28 mouse cellular contexts compared by ENCODE assay signal in the genomic region with DNA sequence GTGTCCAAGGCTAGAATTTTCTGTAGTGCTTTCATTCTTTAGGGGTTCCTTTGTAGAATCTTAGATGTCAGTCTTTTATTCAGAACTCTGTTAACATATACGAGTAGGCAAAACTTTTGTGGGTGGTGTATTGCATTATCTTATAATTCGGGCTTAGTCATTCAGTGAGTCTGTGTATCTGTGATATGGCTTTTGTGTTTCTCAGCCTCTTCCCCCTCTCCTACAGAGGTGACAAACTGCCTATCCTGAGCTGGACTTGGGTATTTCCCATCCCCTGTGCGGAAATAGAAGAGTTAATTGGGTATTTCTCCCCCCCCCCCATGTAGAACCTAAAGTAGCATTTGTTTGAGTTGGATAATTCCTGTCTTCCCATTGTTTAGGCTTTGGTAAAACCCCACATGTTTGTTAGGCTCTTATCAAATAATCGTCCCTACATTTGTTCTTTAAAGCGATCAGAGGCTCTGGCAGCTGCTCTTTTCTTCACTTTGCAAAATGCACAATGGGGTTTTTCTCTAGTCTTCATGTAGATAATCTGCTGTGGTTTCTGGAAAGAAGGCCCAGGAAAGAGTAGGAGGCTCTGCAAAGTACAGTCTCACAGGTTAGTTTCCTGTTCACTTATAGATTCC.
A peak's percentile ranks its signal among the peaks of the same experiment; 100 is the strongest.
DNase-seq lines count a peak whose midpoint lies in the region; ATAC-seq and TF ChIP-seq lines count a peak whose summit lies in the region.
"Had no signal": no experiment of that assay in that cellular context is flagged by ENCODE, and none has a peak within 500 bp of the region (broad histone marks: within the 10 kb centered on the region; RNA-seq: fewer than 3 reads in every experiment).

No protein-coding gene starts in this region.

- no peak overlapping the region for H3K4me3 ChIP-seq in liver, embryonic 14.5 days (ENCODE audit: insufficient read depth in 1 of 2, low read depth in 2 of 2, low read length in 2 of 2)
- no peak overlapping the region for H3K4me3 ChIP-seq in forebrain, postnatal 0 days (ENCODE audit: low read depth, low read length)
- H3K4me3 ChIP-seq: embryonic facial prominence, embryonic 10.5 days; embryonic facial prominence, embryonic 13.5 days; erythroblast, embryonic 14.5 days; forebrain, embryonic 12.5 days; gastrocnemius, adult 2 months; heart, embryonic 13.5 days; hindbrain, embryonic 15.5 days had no signal

- H3K9me3 ChIP-seq in liver, embryonic 14.5 days (ENCODE audit: control insufficient read depth, low read length): no peaks in the 10 kb centered on the region
- no peaks in the 10 kb centered on the region for H3K9me3 ChIP-seq in forebrain, postnatal 0 days (ENCODE audit: low read length)
- H3K9me3 ChIP-seq: embryonic facial prominence, embryonic 10.5 days; embryonic facial prominence, embryonic 13.5 days; forebrain, embryonic 12.5 days; heart, embryonic 13.5 days; hindbrain, embryonic 15.5 days had no signal

- H3K4me1 ChIP-seq in liver, embryonic 14.5 days (replicated peaks; ENCODE audit: control insufficient read depth in 2 of 2, insufficient read depth in 2 of 2, low read length in 1 of 2): no peaks in the 10 kb centered on the region
- no peaks in the 10 kb centered on the region for H3K4me1 ChIP-seq in forebrain, postnatal 0 days (ENCODE audit: insufficient read depth)
- H3K4me1 ChIP-seq: embryonic facial prominence, embryonic 10.5 days; embryonic facial prominence, embryonic 13.5 days; forebrain, embryonic 12.5 days; heart, embryonic 13.5 days; hindbrain, embryonic 15.5 days had no signal

- no peak for TF ChIP-seq CTCF in liver, embryonic 14.5 days (IDR thresholded peaks at IDR 0.05; ENCODE audit: low read depth)
- no peak for TF ChIP-seq CTCF in forebrain, postnatal 0 days (IDR thresholded peaks at IDR 0.05; ENCODE audit: low read depth)

- no peaks in the 10 kb centered on the region for H3K27me3 ChIP-seq in liver, embryonic 14.5 days (ENCODE audit: control insufficient read depth, insufficient read depth, low read length)
- no peaks in the 10 kb centered on the region for H3K27me3 ChIP-seq in forebrain, postnatal 0 days (ENCODE audit: insufficient read depth, low read length)
- H3K27me3 ChIP-seq: embryonic facial prominence, embryonic 13.5 days; forebrain, embryonic 12.5 days; heart, embryonic 13.5 days; hindbrain, embryonic 15.5 days had no signal

- ATAC-seq in liver, embryonic 14.5 days (ENCODE audit: insufficient read depth): peak; percentile 45; the same call in 1 of the 2 replicates
- ATAC-seq in CD4-positive, CD25-positive, alpha-beta regulatory T cell, adult 4 months: peak; percentile 87
- peak; percentile 77 for ATAC-seq in common myeloid progenitor, adult 5-6 weeks (replicated peaks; ENCODE audit: low read depth, poor library complexity, severe bottlenecking)
- peak; percentile 97 for ATAC-seq in megakaryocyte progenitor cell, adult 5-6 weeks (replicated peaks; ENCODE audit: poor library complexity)
- no peak for ATAC-seq in forebrain, postnatal 0 days
- ATAC-seq: forebrain, embryonic 16.5 days; intestine, embryonic 16.5 days; Patski had no signal

- WGBS in liver, embryonic 14.5 days (ENCODE audit: insufficient replicate concordance): 28% methylated on average over 5 of the region's 5 CpGs
- WGBS in forebrain, postnatal 0 days: 69% methylated on average over 5 of the region's 5 CpGs

- DNase-seq in liver, embryonic 14.5 days (ENCODE audit: low read depth in 3 of 3, low spot score in 3 of 3): no peak
- DNase-seq in liver: no peak
- no peak for DNase-seq in forebrain, postnatal 0 days
- no peak for DNase-seq in embryo, embryonic 9.5 days (ENCODE audit: extremely low spot score)
- DNase-seq in heart, adult 9 months (ENCODE audit: low spot score in 2 of 2): no peak
- DNase-seq: adrenal gland, adult 8-10 months; adrenal gland, postnatal 25 days; cerebellum, adult 18-20 months; cerebellum, adult 9-10 months; cerebellum, postnatal 14 days; gastrocnemius, adult 2 months; gastrocnemius, postnatal 14 days; heart, adult 11 months; heart, postnatal 14 days; heart, postnatal 4 days; kidney, adult 18-20 months had no signal

- H3K27ac ChIP-seq in liver, embryonic 14.5 days: no peak overlapping the region
- no peak overlapping the region for H3K27ac ChIP-seq in forebrain, postnatal 0 days (ENCODE audit: low read depth, low read length)
- H3K27ac ChIP-seq: embryonic facial prominence, embryonic 10.5 days; embryonic facial prominence, embryonic 13.5 days; forebrain, embryonic 12.5 days; gastrocnemius, adult 2 months; heart, embryonic 13.5 days; hindbrain, embryonic 15.5 days had no signal

- no peak for TF ChIP-seq EP300 in liver, embryonic 14.5 days (IDR thresholded peaks at IDR 0.05; ENCODE audit: low read depth)

- H3K9ac ChIP-seq in liver, embryonic 14.5 days (replicated peaks): no peak overlapping the region
- H3K9ac ChIP-seq in forebrain, postnatal 0 days: no peak overlapping the region
- H3K9ac ChIP-seq: embryonic facial prominence, embryonic 13.5 days; forebrain, embryonic 12.5 days; heart, embryonic 13.5 days; hindbrain, embryonic 15.5 days had no signal

- no peaks in the 10 kb centered on the region for H3K36me3 ChIP-seq in liver, embryonic 14.5 days (replicated peaks; ENCODE audit: control insufficient read depth, insufficient read depth, low read depth)
- no peaks in the 10 kb centered on the region for H3K36me3 ChIP-seq in forebrain, postnatal 0 days (ENCODE audit: insufficient read depth)
- H3K36me3 ChIP-seq: embryonic facial prominence, embryonic 10.5 days; embryonic facial prominence, embryonic 13.5 days; forebrain, embryonic 12.5 days; heart, embryonic 13.5 days; hindbrain, embryonic 15.5 days had no signal

- H3K4me2 ChIP-seq in liver, embryonic 14.5 days (ENCODE audit: low read depth): no peak overlapping the region
- no peak overlapping the region for H3K4me2 ChIP-seq in forebrain, postnatal 0 days (ENCODE audit: low read depth)
- H3K4me2 ChIP-seq: embryonic facial prominence, embryonic 13.5 days; forebrain, embryonic 12.5 days; heart, embryonic 13.5 days; hindbrain, embryonic 15.5 days had no signal
